Mouse (Mus musculus) thymus, adult 2 months (tissue): ENCODE results near the gene Letmd1. TPM values are rescaled to one million over a fixed set of nuclear protein-coding genes. Genes with fewer than 3 reads are reported as not detected.
A peak's percentile ranks its signal among the peaks of the same experiment; 100 is the strongest.
"Not testable (repeated sequence)": the region's sequence is repeated elsewhere in the genome, so short reads cannot be mapped to it uniquely, and the experiment has no call there.

Source experiments
- DNase-seq: peaks from one replicate; pipeline ENCODE4 v3.0.0; 2021
- H3K27ac ChIP-seq: fragments of 200-500 bp; 2 replicates; pipeline ENCODE4 v1.5.1; 2012; ENCODE audit warnings: low read length, control low read depth; ENCODE audit not compliant: control insufficient read depth, insufficient read depth
- H3K27me3 ChIP-seq: fragments of 200-500 bp; 2 replicates; pipeline ENCODE4 v1.6.1; 2012; ENCODE audit warnings: mild to moderate bottlenecking, low read length, moderate library complexity, mixed read lengths; ENCODE audit not compliant: control insufficient read depth, insufficient read depth
- H3K36me3 ChIP-seq: fragments of 200-500 bp; 2 replicates; pipeline ENCODE4 v1.6.1; 2012; ENCODE audit warnings: mild to moderate bottlenecking, low read length, moderate library complexity; ENCODE audit not compliant: control insufficient read depth, insufficient read depth
- H3K4me1 ChIP-seq: fragments of 200-500 bp; replicated peaks from 2 replicates; pipeline ENCODE4 v1.6.1; 2012; ENCODE audit warnings: low read length; ENCODE audit not compliant: control insufficient read depth, insufficient read depth
- H3K4me3 ChIP-seq: fragments of 200-500 bp; 2 replicates; pipeline ENCODE4 v1.5.1; 2012; ENCODE audit warnings: mild to moderate bottlenecking, low read length, control low read depth, moderate library complexity; ENCODE audit not compliant: control insufficient read depth, insufficient read depth
- CTCF ChIP-seq: fragments of 200-500 bp; IDR thresholded peaks from 2 replicates; pipeline ENCODE4 v1.5.1; 2012; ENCODE audit warnings: mild to moderate bottlenecking, control low read depth, low read length, moderate library complexity, borderline replicate concordance; ENCODE audit not compliant: control insufficient read depth, poor library complexity, insufficient read depth; ENCODE audit errors: extremely low read depth
- POLR2A ChIP-seq: fragments of 200-500 bp; IDR thresholded peaks from 2 replicates; pipeline ENCODE4 v1.6.1; 2012; ENCODE audit warnings: mild to moderate bottlenecking, low read length, control low read depth, moderate library complexity; ENCODE audit not compliant: control insufficient read depth, poor library complexity, insufficient read depth; ENCODE audit errors: extremely low read depth
- WGBS: fragments of 180-500 bp; shearing (Covaris S2); methylation state at CpG from one replicate; pipeline ENCODE4 v1.1.7; 2018; 5-methylcytosine and 5-hydroxymethylcytosine counted together
- polyA plus RNA-seq: library from polyadenylated mRNA; depleted of rRNA; stranded (reverse); fragments of >200 nt; gene quantifications from 2 replicates; pipeline ENCODE4 v1.2.3, GENCODE M21; 2012

Letmd1 gene
- polyA plus RNA-seq, 1 experiment, result 83.1 TPM

GRCm38 (mm10) chr15:100489263-100489662, 20.4 kb downstream of the Letmd1 start:
- TF ChIP-seq POLR2A (no peak), CTCF (no peak)
- peaks cover 1% of the 10 kb centered on the region for H3K4me1 ChIP-seq
- H3K27me3 ChIP-seq, result no peaks in the 10 kb centered on the region
- H3K36me3 ChIP-seq, result peaks cover 19% of the 10 kb centered on the region
- no peak for DNase-seq
- H3K27ac ChIP-seq, result no peak overlapping the region
- H3K4me3 ChIP-seq, result no peak overlapping the region
- WGBS, result 95% methylated on average over 15 of the region's 15 CpGs

- WGBS, result 96% methylated on average over 9 of the region's 9 CpGs
- Histone ChIP-seq H3K4me1 (peaks cover 5% of the 10 kb centered on the region), H3K27ac (no peak overlapping the region)
These were observed 23.1 kb downstream of the Letmd1 start for GRCm38 (mm10) chr15:100491966-100492365.

GRCm38 (mm10) chr15:100494647-100495046, 25.8 kb downstream of the Letmd1 start:
- no peak for DNase-seq
- Histone ChIP-seq H3K36me3 (no peaks in the 10 kb centered on the region), H3K27me3 (no peaks in the 10 kb centered on the region), H3K4me1 (peaks cover 5% of the 10 kb centered on the region), H3K27ac (no peak overlapping the region), H3K4me3 (peak overlapping the region; percentile 84)
- TF ChIP-seq POLR2A (no peak), CTCF (no peak)
- WGBS, result 1% methylated on average over 29 of the region's 29 CpGs

More at GRCm38 (mm10) chr15:100491966-100492365, 23.1 kb downstream of the Letmd1 start:
- no peak for DNase-seq
- Histone ChIP-seq H3K4me3 (no peak overlapping the region), H3K36me3 (peaks cover 9% of the 10 kb centered on the region; the same call in 1 of the 2 replicates), H3K27me3 (no peaks in the 10 kb centered on the region)
- TF ChIP-seq POLR2A (no peak), CTCF (no peak)

GRCm38 (mm10) chr15:100495102-100495501, 26.3 kb downstream of the Letmd1 start, which contains the start of gene Csrnp2:
TSS of gene Csrnp2 (minus strand) at chr15:100495488.
- H3K36me3 ChIP-seq, result no peaks in the 10 kb centered on the region
- DNase-seq, result peak; percentile 89
- no peak for TF ChIP-seq CTCF
- TF ChIP-seq POLR2A, result peak; percentile 98
- no peaks in the 10 kb centered on the region for H3K27me3 ChIP-seq
- peaks cover 5% of the 10 kb centered on the region for H3K4me1 ChIP-seq
- H3K27ac ChIP-seq, result no peak within 1 kb of the TSS
- under 1% methylated on average over 40 of the region's 40 CpGs for WGBS
- H3K4me3 ChIP-seq, result peak within 1 kb of the TSS; percentile 84

- DNase-seq, H3K27me3 ChIP-seq, H3K4me1 ChIP-seq, H3K36me3 ChIP-seq, H3K4me3 ChIP-seq, H3K27ac ChIP-seq: not testable (repeated sequence)
- 92% methylated on average over 8 of the region's 8 CpGs for WGBS
These were observed 30.7 kb downstream of the Letmd1 start for GRCm38 (mm10) chr15:100499506-100499905.

GRCm38 (mm10) chr15:100508454-100509167, 39.8 kb downstream of the Letmd1 start:
- Histone ChIP-seq H3K4me3 (no peak overlapping the region), H3K4me1 (no peaks in the 10 kb centered on the region), H3K36me3 (peaks cover 4% of the 10 kb centered on the region; the same call in 1 of the 2 replicates), H3K27me3 (no peaks in the 10 kb centered on the region), H3K27ac (no peak overlapping the region)
- TF ChIP-seq POLR2A, result no peak
- TF ChIP-seq CTCF, result no peak
- 93% methylated on average over 13 of the region's 13 CpGs for WGBS
- DNase-seq, result no peak
